ENCODE assay signal across 21 mouse cellular contexts in genomic region chrX:101737201-101737600, GRCm38 (mm10). TPM values are rescaled to one million over a fixed set of nuclear protein-coding genes. Genes with fewer than 3 reads are reported as not detected.
"Had no signal": no experiment of that assay in that cellular context is flagged by ENCODE, and none has a peak within 500 bp of the region (broad histone marks: within the 10 kb centered on the region; RNA-seq: fewer than 3 reads in every experiment).

No protein-coding gene starts in this region.

- DNase-seq: kidney, adult 18-20 months; kidney, postnatal 25 days; lung, embryonic 14.5 days; lung, postnatal 10 days; right cerebral cortex, adult 18-20 months; right cerebral cortex, postnatal 25 days; thymus, adult 2 months; thymus, postnatal 25 days had no signal

- H3K4me1 ChIP-seq: kidney, embryonic 15.5 days; limb, embryonic 15.5 days; liver, embryonic 12.5 days; stomach, embryonic 15.5 days had no signal

- H3K4me2 ChIP-seq: kidney, embryonic 15.5 days; limb, embryonic 15.5 days; liver, embryonic 12.5 days; lung, embryonic 14.5 days; midbrain, embryonic 13.5 days; neural tube, embryonic 15.5 days; stomach, embryonic 15.5 days had no signal

- H3K36me3 ChIP-seq: kidney, embryonic 15.5 days; limb, embryonic 15.5 days; liver, embryonic 12.5 days; midbrain, embryonic 13.5 days; neural tube, embryonic 15.5 days; stomach, embryonic 15.5 days had no signal

- ATAC-seq: liver, embryonic 12.5 days; midbrain, embryonic 13.5 days had no signal

- H3K27ac ChIP-seq: kidney, embryonic 15.5 days; limb, embryonic 15.5 days; liver, embryonic 12.5 days; macrophage; midbrain, embryonic 13.5 days; neural tube, embryonic 15.5 days; stomach, embryonic 15.5 days had no signal

- H3K4me3 ChIP-seq: kidney, embryonic 15.5 days; limb, embryonic 15.5 days; liver, embryonic 12.5 days; midbrain, embryonic 13.5 days; neural tube, embryonic 15.5 days; stomach, embryonic 15.5 days had no signal

- H3K9ac ChIP-seq: kidney, embryonic 15.5 days; limb, embryonic 15.5 days; liver, embryonic 12.5 days; lung, embryonic 14.5 days; midbrain, embryonic 13.5 days; neural tube, embryonic 15.5 days; stomach, embryonic 15.5 days had no signal

- H3K9me3 ChIP-seq: kidney, embryonic 15.5 days; limb, embryonic 15.5 days; liver, embryonic 12.5 days; midbrain, embryonic 13.5 days; neural tube, embryonic 15.5 days; stomach, embryonic 15.5 days had no signal

RNA-seq across cellular contexts. Expression of gene Cxcr3, which starts 3.1 kb away (rescaled TPM):
- total RNA-seq: left cerebral cortex, postnatal 25 days had no signal
- polyA plus RNA-seq: limb, embryonic 11.5 days had no signal

RNA-seq across cellular contexts. Expression of gene Gm4779, which starts 57.0 kb away (rescaled TPM):
- total RNA-seq: megakaryocyte-erythroid progenitor cell, adult 5-6 weeks; midbrain, postnatal 0 days had no signal
- polyA plus RNA-seq: limb, embryonic 11.5 days; lung, embryonic 14.5 days; macrophage; midbrain, postnatal 0 days; neural tube, embryonic 11.5 days; neural tube, embryonic 15.5 days had no signal

RNA-seq across cellular contexts. Expression of gene 8030474K03Rik, which starts 57.3 kb away (rescaled TPM):
- total RNA-seq: left cerebral cortex, adult 8-10 months; left cerebral cortex, postnatal 25 days; megakaryocyte-erythroid progenitor cell, adult 5-6 weeks; midbrain, postnatal 0 days had no signal
- polyA plus RNA-seq: limb, embryonic 11.5 days; lung, embryonic 14.5 days; macrophage; midbrain, embryonic 13.5 days; midbrain, postnatal 0 days; neural tube, embryonic 11.5 days; neural tube, embryonic 15.5 days; stomach, embryonic 15.5 days had no signal
